Mouse (Mus musculus) small intestine, adult 2 months (tissue): Measurements from ENCODE around the gene Sh3yl1.

Experiments used
- CTCF ChIP-seq: fragments of 200-500 bp; IDR thresholded peaks from 2 replicates; pipeline ENCODE4 v1.5.1; 2012; ENCODE audit warnings: low read depth, mild to moderate bottlenecking, control low read depth, inconsistent platforms, low read length, moderate library complexity, mixed read lengths; ENCODE audit not compliant: insufficient replicate concordance, insufficient read length; ENCODE audit errors: extremely low read depth
- POLR2A ChIP-seq: fragments of 200-500 bp; IDR thresholded peaks from 2 replicates; pipeline ENCODE4 v1.6.1; 2012; ENCODE audit warnings: low read depth, mild to moderate bottlenecking, control low read depth, inconsistent platforms, low read length, moderate library complexity

- TF ChIP-seq POLR2A (no peak), CTCF (no peak)
Observed at GRCm38 (mm10) chr12:30909881-30910280, 1.6 kb upstream of the Sh3yl1 start.
